Comparison of ENCODE assay signal across 29 mouse cellular contexts in genomic region chr5:48583431-48583830, GRCm38 (mm10).
DNase-seq lines count a peak whose midpoint lies in the region; ATAC-seq and TF ChIP-seq lines count a peak whose summit lies in the region.
"Had no signal": no experiment of that assay in that cellular context is flagged by ENCODE, and none has a peak within 500 bp of the region (broad histone marks: within the 10 kb centered on the region; RNA-seq: fewer than 3 reads in every experiment).

No protein-coding gene starts in this region.

- H3K36me3 ChIP-seq in kidney, postnatal 0 days (ENCODE audit: insufficient read depth, low read length): no peaks in the 10 kb centered on the region
- H3K36me3 ChIP-seq in intestine, postnatal 0 days (ENCODE audit: control insufficient read depth, insufficient read depth): no peaks in the 10 kb centered on the region
- no peaks in the 10 kb centered on the region for H3K36me3 ChIP-seq in hindbrain, embryonic 12.5 days
- H3K36me3 ChIP-seq: heart, embryonic 13.5 days; midbrain, embryonic 13.5 days; neural tube, embryonic 15.5 days had no signal

- no peaks in the 10 kb centered on the region for H3K9me3 ChIP-seq in kidney, postnatal 0 days (replicated peaks; ENCODE audit: low read length)
- no peaks in the 10 kb centered on the region for H3K9me3 ChIP-seq in intestine, postnatal 0 days (ENCODE audit: control insufficient read depth)
- H3K9me3 ChIP-seq in hindbrain, embryonic 12.5 days (replicated peaks): no peaks in the 10 kb centered on the region
- H3K9me3 ChIP-seq: heart, embryonic 13.5 days; megakaryocyte, embryonic 14.5 days; midbrain, embryonic 13.5 days; neural tube, embryonic 15.5 days had no signal

- DNase-seq in embryo, embryonic 10.5 days (ENCODE audit: low spot score): peak; percentile 11
- DNase-seq in embryo, embryonic 9.5 days (ENCODE audit: extremely low spot score): no peak
- DNase-seq in kidney, postnatal 0 days (ENCODE audit: low spot score): peak; percentile 24
- DNase-seq in kidney, postnatal 10 days: no peak
- DNase-seq in 416B (ENCODE audit: low read depth): peak; percentile 5
- peak; percentile 47 for DNase-seq in brain, embryonic 14.5 days (ENCODE audit: low read depth)
- DNase-seq: adrenal gland, adult 2 months; B cell, adult 2 months; cerebellum, adult 2 months; cerebellum, postnatal 25 days; gastrocnemius, postnatal 10 days; heart, postnatal 10 days; kidney, adult 2 months; kidney, postnatal 25 days; liver; lung, postnatal 36 days; retina, postnatal 1 day; right cerebral cortex, postnatal 14 days; thymus, adult 2 months; thymus, postnatal 36 days had no signal

- H3K27me3 ChIP-seq in kidney, postnatal 0 days (ENCODE audit: insufficient read depth, low read length): no peaks in the 10 kb centered on the region
- no peaks in the 10 kb centered on the region for H3K27me3 ChIP-seq in intestine, postnatal 0 days (replicated peaks; ENCODE audit: control insufficient read depth, insufficient read depth, low read length)
- H3K27me3 ChIP-seq in hindbrain, embryonic 12.5 days: no peaks in the 10 kb centered on the region
- H3K27me3 ChIP-seq: heart, embryonic 13.5 days; megakaryocyte, embryonic 14.5 days; midbrain, embryonic 13.5 days; neural tube, embryonic 15.5 days had no signal

- H3K4me1 ChIP-seq in kidney, postnatal 0 days (replicated peaks; ENCODE audit: insufficient read depth, low read length): no peaks in the 10 kb centered on the region
- H3K4me1 ChIP-seq in intestine, postnatal 0 days (replicated peaks; ENCODE audit: control insufficient read depth, insufficient read depth, low read length): no peaks in the 10 kb centered on the region
- no peaks in the 10 kb centered on the region for H3K4me1 ChIP-seq in hindbrain, embryonic 12.5 days
- H3K4me1 ChIP-seq: megakaryocyte, embryonic 14.5 days; midbrain, embryonic 13.5 days; neural tube, embryonic 15.5 days had no signal

- H3K27ac ChIP-seq in kidney, postnatal 0 days: no peak overlapping the region
- no peak overlapping the region for H3K27ac ChIP-seq in intestine, postnatal 0 days (ENCODE audit: low read depth, low read length)
- no peak overlapping the region for H3K27ac ChIP-seq in hindbrain, embryonic 12.5 days
- H3K27ac ChIP-seq: heart, embryonic 13.5 days; midbrain, embryonic 13.5 days; neural tube, embryonic 15.5 days had no signal

- TF ChIP-seq POLR2A in brain, embryonic 14.5 days (IDR thresholded peaks at IDR 0.05; ENCODE audit: borderline replicate concordance, extremely low read depth, insufficient read depth, insufficient read length, poor library complexity, severe bottlenecking): no peak

- H3K4me3 ChIP-seq in kidney, postnatal 0 days (replicated peaks; ENCODE audit: low read depth, low read length): no peak overlapping the region
- no peak overlapping the region for H3K4me3 ChIP-seq in intestine, postnatal 0 days (ENCODE audit: low read depth, low read length)
- H3K4me3 ChIP-seq in hindbrain, embryonic 12.5 days: no peak overlapping the region
- H3K4me3 ChIP-seq: heart, embryonic 13.5 days; megakaryocyte, embryonic 14.5 days; midbrain, embryonic 13.5 days; neural tube, embryonic 15.5 days had no signal

- H3K9ac ChIP-seq in kidney, postnatal 0 days (ENCODE audit: low read depth, low read length): no peak overlapping the region
- no peak overlapping the region for H3K9ac ChIP-seq in intestine, postnatal 0 days (ENCODE audit: low read depth, low read length)
- no peak overlapping the region for H3K9ac ChIP-seq in hindbrain, embryonic 12.5 days
- H3K9ac ChIP-seq: heart, embryonic 13.5 days; midbrain, embryonic 13.5 days; neural tube, embryonic 15.5 days had no signal

- no peak for TF ChIP-seq CTCF in kidney, postnatal 0 days (IDR thresholded peaks at IDR 0.05; ENCODE audit: low read depth)
- TF ChIP-seq CTCF in brain, embryonic 14.5 days (IDR thresholded peaks at IDR 0.05; ENCODE audit: borderline replicate concordance, extremely low read depth, insufficient read depth, insufficient read length): no peak
- TF ChIP-seq CTCF in intestine, postnatal 0 days (IDR thresholded peaks at IDR 0.05; ENCODE audit: low read depth): no peak

- H3K4me2 ChIP-seq in kidney, postnatal 0 days (ENCODE audit: low read length): no peak overlapping the region
- H3K4me2 ChIP-seq in intestine, postnatal 0 days (replicated peaks; ENCODE audit: low read depth): no peak overlapping the region
- no peak overlapping the region for H3K4me2 ChIP-seq in hindbrain, embryonic 12.5 days (replicated peaks)
- H3K4me2 ChIP-seq: heart, embryonic 13.5 days; midbrain, embryonic 13.5 days; neural tube, embryonic 15.5 days had no signal

- no peak for ATAC-seq in kidney, postnatal 0 days (replicated peaks; ENCODE audit: low FRiP score, low read depth)
- ATAC-seq in intestine, postnatal 0 days: no peak
- no peak for ATAC-seq in hindbrain, embryonic 12.5 days (ENCODE audit: low FRiP score)
- ATAC-seq: activated CD4-positive, CD25-positive, alpha-beta regulatory T cell, adult 4 months; forebrain, embryonic 16.5 days; hindbrain, embryonic 16.5 days; midbrain, embryonic 13.5 days had no signal

- WGBS in kidney, postnatal 0 days: 49% methylated on average over 1 of the region's 1 CpGs
- 15% methylated on average over 1 of the region's 1 CpGs for WGBS in intestine, postnatal 0 days
- 53% methylated on average over 1 of the region's 1 CpGs for WGBS in hindbrain, embryonic 12.5 days

Comparison
In these comparisons a context has a peak if more than half of its experiments do, and no peak if none do; other contexts are left out.
1. DNase-seq: peak in embryo, embryonic 10.5 days (single experiment), kidney, postnatal 0 days (single experiment), 416B (single experiment) and brain, embryonic 14.5 days (single experiment); none in embryo, embryonic 9.5 days (single experiment) and kidney, postnatal 10 days (single experiment).